Mouse (Mus musculus): ENCODE measurements around the gene Palm3. TPM values are rescaled to one million over a fixed set of nuclear protein-coding genes. Genes with fewer than 3 reads are reported as not detected.

The Palm3 gene
- polyA plus RNA-seq, 1 experiment from 2014 or later, result 1.1 TPM

- Histone ChIP-seq H3K9me3 (ENCODE audit: low read length) (no peaks in the 10 kb centered on the region), H3K4me1 (ENCODE audit: insufficient read depth, low read depth, low read length) (peaks cover 4% of the 10 kb centered on the region; the same call in 1 of the 2 replicates), H3K27me3 (replicated peaks; ENCODE audit: insufficient read depth, low read length) (peaks cover 24% of the 10 kb centered on the region), H3K4me2 (replicated peaks; ENCODE audit: low read depth, low read length) (peak overlapping the region; percentile 52; the same call in 1 of the 2 replicates), H3K36me3 (ENCODE audit: insufficient read depth, low read length) (no peaks in the 10 kb centered on the region), H3K4me3 (ENCODE audit: low read depth, low read length) (no peak overlapping the region), H3K27ac (ENCODE audit: low read length) (no peak overlapping the region), H3K9ac (replicated peaks; ENCODE audit: low read depth) (no peak overlapping the region)
- TF ChIP-seq CTCF (IDR thresholded peaks at IDR 0.05) (no peak), EP300 (IDR thresholded peaks at IDR 0.05) (no peak)
- ATAC-seq (peak; percentile 66), DNase-seq (ENCODE audit: low spot score) (peak; percentile 70)
- 23% methylated on average over 12 of the region's 12 CpGs for WGBS
Observed at GRCm38 (mm10) chr8:84042948-84043342, 21.7 kb downstream of the Palm3 start.

- no peak overlapping the region for H3K27ac ChIP-seq (ENCODE audit: low read length)
- no peak for DNase-seq (ENCODE audit: low spot score)
- H3K4me2 ChIP-seq (replicated peaks; ENCODE audit: low read depth, low read length), result no peak overlapping the region
- TF ChIP-seq CTCF (IDR thresholded peaks at IDR 0.05), result peak; percentile 23
- TF ChIP-seq EP300 (IDR thresholded peaks at IDR 0.05), result no peak
- H3K27me3 ChIP-seq (replicated peaks; ENCODE audit: insufficient read depth, low read length), result peaks cover 24% of the 10 kb centered on the region
- no peak overlapping the region for H3K4me3 ChIP-seq (ENCODE audit: low read depth, low read length)
- H3K4me1 ChIP-seq (ENCODE audit: insufficient read depth, low read depth, low read length), result peaks cover 4% of the 10 kb centered on the region; the same call in 1 of the 2 replicates
- ATAC-seq, result no peak
- no peaks in the 10 kb centered on the region for H3K36me3 ChIP-seq (ENCODE audit: insufficient read depth, low read length)
- H3K9me3 ChIP-seq (ENCODE audit: low read length), result no peaks in the 10 kb centered on the region
- H3K9ac ChIP-seq (replicated peaks; ENCODE audit: low read depth), result no peak overlapping the region
- 13% methylated on average over 7 of the region's 7 CpGs for WGBS
Observed at GRCm38 (mm10) chr8:84044103-84044502, 22.8 kb downstream of the Palm3 start.

- Histone ChIP-seq H3K36me3 (ENCODE audit: insufficient read depth, low read length) (no peaks in the 10 kb centered on the region), H3K4me3 (ENCODE audit: low read depth, low read length) (no peak within 1 kb of the TSS), H3K27ac (ENCODE audit: low read length) (no peak within 1 kb of the TSS), H3K9me3 (ENCODE audit: low read length) (no peaks in the 10 kb centered on the region), H3K9ac (replicated peaks; ENCODE audit: low read depth) (no peak within 1 kb of the TSS), H3K4me2 (replicated peaks; ENCODE audit: low read depth, low read length) (no peak within 1 kb of the TSS), H3K4me1 (ENCODE audit: insufficient read depth, low read depth, low read length) (peaks cover 4% of the 10 kb centered on the region; the same call in 1 of the 2 replicates), H3K27me3 (replicated peaks; ENCODE audit: insufficient read depth, low read length) (peaks cover 24% of the 10 kb centered on the region)
- DNase-seq (ENCODE audit: low spot score), result no peak
- TF ChIP-seq EP300 (IDR thresholded peaks at IDR 0.05) (no peak), CTCF (IDR thresholded peaks at IDR 0.05) (no peak)
- WGBS, result 8% methylated on average over 9 of the region's 9 CpGs
- ATAC-seq, result no peak
Observed at GRCm38 (mm10) chr8:84044900-84045299, 23.6 kb downstream of the Palm3 start, which contains the start of gene Rln3. Gene Rln3, minus strand, starts transcription at chr8:84045000.

- Histone ChIP-seq H3K27me3 (replicated peaks; ENCODE audit: insufficient read depth, low read length) (peaks cover 24% of the 10 kb centered on the region), H3K4me2 (replicated peaks; ENCODE audit: low read depth, low read length) (no peak overlapping the region), H3K36me3 (ENCODE audit: insufficient read depth, low read length) (no peaks in the 10 kb centered on the region), H3K4me3 (ENCODE audit: low read depth, low read length) (no peak overlapping the region), H3K9ac (replicated peaks; ENCODE audit: low read depth) (no peak overlapping the region), H3K9me3 (ENCODE audit: low read length) (no peaks in the 10 kb centered on the region), H3K4me1 (ENCODE audit: insufficient read depth, low read depth, low read length) (peaks cover 4% of the 10 kb centered on the region; the same call in 1 of the 2 replicates), H3K27ac (ENCODE audit: low read length) (no peak overlapping the region)
- no peak for ATAC-seq
- WGBS, result 64% methylated on average over 3 of the region's 3 CpGs
- no peak for TF ChIP-seq EP300 (IDR thresholded peaks at IDR 0.05)
- TF ChIP-seq CTCF (IDR thresholded peaks at IDR 0.05), result no peak
- DNase-seq (ENCODE audit: low spot score), result no peak
Observed at GRCm38 (mm10) chr8:84046505-84046904, 25.2 kb downstream of the Palm3 start.

GRCm38 (mm10) chr8:84048171-84048570 lies 26.9 kb downstream of the Palm3 start:
- no peak for TF ChIP-seq EP300 (IDR thresholded peaks at IDR 0.05)
- no peak for TF ChIP-seq CTCF (IDR thresholded peaks at IDR 0.05)
- no peak overlapping the region for H3K4me2 ChIP-seq (replicated peaks; ENCODE audit: low read depth, low read length)
- no peaks in the 10 kb centered on the region for H3K9me3 ChIP-seq (ENCODE audit: low read length)
- ATAC-seq (no peak), DNase-seq (ENCODE audit: low spot score) (no peak)
- H3K36me3 ChIP-seq (ENCODE audit: insufficient read depth, low read length), result no peaks in the 10 kb centered on the region
- H3K9ac ChIP-seq (replicated peaks; ENCODE audit: low read depth), result no peak overlapping the region
- peaks cover 23% of the 10 kb centered on the region for H3K27me3 ChIP-seq (replicated peaks; ENCODE audit: insufficient read depth, low read length)
- no peaks in the 10 kb centered on the region for H3K4me1 ChIP-seq (ENCODE audit: insufficient read depth, low read depth, low read length)
- no peak overlapping the region for H3K4me3 ChIP-seq (ENCODE audit: low read depth, low read length)
- no peak overlapping the region for H3K27ac ChIP-seq (ENCODE audit: low read length)
- WGBS, result 51% methylated on average over 5 of the region's 5 CpGs

GRCm38 (mm10) chr8:84052746-84053145 lies 31.5 kb downstream of the Palm3 start:
- DNase-seq (ENCODE audit: low spot score), result peak; percentile 38
- 19% methylated on average over 3 of the region's 3 CpGs for WGBS
- no peak overlapping the region for H3K9ac ChIP-seq (replicated peaks; ENCODE audit: low read depth)
- no peaks in the 10 kb centered on the region for H3K27me3 ChIP-seq (replicated peaks; ENCODE audit: insufficient read depth, low read length)
- peak; percentile 68 for ATAC-seq
- H3K27ac ChIP-seq (ENCODE audit: low read length), result no peak overlapping the region
- no peak for TF ChIP-seq CTCF (IDR thresholded peaks at IDR 0.05)
- no peak for TF ChIP-seq EP300 (IDR thresholded peaks at IDR 0.05)
- no peaks in the 10 kb centered on the region for H3K4me1 ChIP-seq (ENCODE audit: insufficient read depth, low read depth, low read length)
- no peak overlapping the region for H3K4me2 ChIP-seq (replicated peaks; ENCODE audit: low read depth, low read length)
- H3K36me3 ChIP-seq (ENCODE audit: insufficient read depth, low read length), result no peaks in the 10 kb centered on the region
- H3K9me3 ChIP-seq (ENCODE audit: low read length), result no peaks in the 10 kb centered on the region
- no peak overlapping the region for H3K4me3 ChIP-seq (ENCODE audit: low read depth, low read length)

GRCm38 (mm10) chr8:84053229-84053628 lies 32.0 kb downstream of the Palm3 start:
- H3K27me3 ChIP-seq (replicated peaks; ENCODE audit: insufficient read depth, low read length), result no peaks in the 10 kb centered on the region
- 87% methylated on average over 5 of the region's 5 CpGs for WGBS
- DNase-seq (ENCODE audit: low spot score) (no peak), ATAC-seq (no peak)
- TF ChIP-seq EP300 (IDR thresholded peaks at IDR 0.05) (no peak), CTCF (IDR thresholded peaks at IDR 0.05) (no peak)
- H3K9ac ChIP-seq (replicated peaks; ENCODE audit: low read depth), result no peak overlapping the region
- H3K27ac ChIP-seq (ENCODE audit: low read length), result no peak overlapping the region
- no peak overlapping the region for H3K4me2 ChIP-seq (replicated peaks; ENCODE audit: low read depth, low read length)
- H3K4me3 ChIP-seq (ENCODE audit: low read depth, low read length), result no peak overlapping the region
- no peaks in the 10 kb centered on the region for H3K9me3 ChIP-seq (ENCODE audit: low read length)
- no peaks in the 10 kb centered on the region for H3K36me3 ChIP-seq (ENCODE audit: insufficient read depth, low read length)
- no peaks in the 10 kb centered on the region for H3K4me1 ChIP-seq (ENCODE audit: insufficient read depth, low read depth, low read length)

Measured in lung, postnatal 0 days (tissue).